Mouse (Mus musculus) lung, adult 18-20 months (tissue): ENCODE data around the gene Ccdc24.

ENCODE experiments used
- DNase-seq, 2 experiments: peaks; one replicate each; pipeline ENCODE4 v3.0.0; 2022; ENCODE audit warnings: mixed read lengths in 2 of 2

Ccdc24 gene

DNA sequence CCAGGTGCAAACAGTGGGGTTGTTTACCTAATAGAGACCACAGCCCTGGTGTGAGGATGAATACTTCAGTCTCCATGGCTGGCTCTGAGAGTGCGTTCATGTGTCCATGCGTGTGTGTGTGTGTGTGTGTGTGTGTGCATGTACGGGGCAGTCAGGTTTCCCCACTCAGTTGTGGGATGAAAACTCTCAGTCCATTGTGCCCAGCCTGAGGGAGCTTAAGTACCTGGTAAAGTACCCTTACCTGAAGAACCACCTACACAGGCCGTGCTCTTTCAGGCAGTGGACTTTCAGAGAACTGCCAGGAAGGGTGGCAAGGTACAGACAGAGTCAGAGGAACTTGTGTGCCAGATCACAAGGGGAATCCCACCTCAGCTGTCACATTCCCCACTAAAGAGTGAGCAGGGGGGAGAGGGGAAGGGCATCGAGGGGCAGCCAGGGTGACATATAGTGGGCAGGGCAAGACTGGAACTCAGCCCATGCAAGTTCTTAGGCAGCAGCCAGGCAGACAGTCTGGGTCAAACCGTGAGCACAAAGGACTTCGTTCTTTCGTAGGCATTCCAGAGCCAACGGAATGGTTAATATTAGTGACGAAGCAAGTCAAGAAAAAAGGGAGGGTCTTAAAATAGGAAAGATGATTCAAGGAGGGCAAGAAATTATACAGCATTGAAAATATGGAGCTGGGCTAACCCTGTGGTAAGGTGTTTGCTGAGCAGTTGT, 20.0 kb downstream of the Ccdc24 start:
- peak in 1 of 2 experiments; percentile 54 for DNase-seq

GRCm38 (mm10) chr4:117850871-117851270, 21.5 kb downstream of the Ccdc24 start:
- no peak for DNase-seq

- no peak for DNase-seq
Measured at GRCm38 (mm10) chr4:117850176-117850575, 22.2 kb downstream of the Ccdc24 start.

GRCm38 (mm10) chr4:117849506-117849905, 22.9 kb downstream of the Ccdc24 start:
- DNase-seq = no peak

GRCm38 (mm10) chr4:117849063-117849462, 23.3 kb downstream of the Ccdc24 start:
- no peak for DNase-seq

DNA sequence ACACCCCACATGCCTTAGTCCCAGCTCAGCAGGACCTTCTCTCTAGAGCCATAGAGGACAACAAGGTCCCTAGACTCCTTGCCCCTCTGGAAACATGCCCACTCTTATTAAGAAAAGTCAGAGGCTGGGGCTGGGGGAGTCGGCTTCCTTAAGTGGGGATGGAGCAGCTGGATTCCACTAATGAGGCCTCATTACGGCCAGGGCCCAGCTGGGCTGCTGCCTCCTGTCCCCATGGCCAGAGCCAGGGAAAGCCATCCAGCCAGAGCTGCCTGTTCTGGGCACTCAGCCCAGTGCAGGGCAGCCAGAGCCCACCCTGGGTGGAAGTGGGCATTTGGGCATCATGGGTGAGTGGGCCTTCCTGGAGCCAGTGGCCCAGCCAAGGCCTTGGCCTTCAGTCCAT, 25.3 kb downstream of the Ccdc24 start:
- no peak for DNase-seq

GRCm38 (mm10) chr4:117846261-117846660, 26.1 kb downstream of the Ccdc24 start:
- DNase-seq = no peak

GRCm38 (mm10) chr4:117845316-117845715, 27.0 kb downstream of the Ccdc24 start:
- no peak for DNase-seq

GRCm38 (mm10) chr4:117844467-117844866, 27.9 kb downstream of the Ccdc24 start:
- no peak for DNase-seq

DNA sequence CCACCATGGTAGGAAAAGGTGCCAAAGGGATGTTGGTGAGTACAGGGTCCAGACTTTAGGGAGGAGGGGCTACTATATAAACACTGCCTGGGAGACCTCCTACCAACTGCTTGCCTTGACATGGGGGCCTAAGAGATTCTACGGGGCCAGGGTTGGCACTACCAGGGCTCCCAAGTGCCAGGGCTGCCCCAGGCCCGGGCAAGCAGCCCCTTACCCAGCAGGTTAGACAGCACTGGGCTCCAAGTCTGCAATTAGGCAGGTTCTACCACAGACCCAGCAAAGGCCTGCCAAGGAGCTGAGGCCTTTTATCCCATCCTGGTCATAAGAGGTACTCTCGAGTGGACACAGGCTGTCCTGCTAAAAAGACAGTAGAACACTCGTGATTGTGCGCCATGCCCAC, 29.3 kb downstream of the Ccdc24 start:
- no peak for DNase-seq

- no peak for DNase-seq
Measured at GRCm38 (mm10) chr4:117841566-117841965, 30.8 kb downstream of the Ccdc24 start.

DNA sequence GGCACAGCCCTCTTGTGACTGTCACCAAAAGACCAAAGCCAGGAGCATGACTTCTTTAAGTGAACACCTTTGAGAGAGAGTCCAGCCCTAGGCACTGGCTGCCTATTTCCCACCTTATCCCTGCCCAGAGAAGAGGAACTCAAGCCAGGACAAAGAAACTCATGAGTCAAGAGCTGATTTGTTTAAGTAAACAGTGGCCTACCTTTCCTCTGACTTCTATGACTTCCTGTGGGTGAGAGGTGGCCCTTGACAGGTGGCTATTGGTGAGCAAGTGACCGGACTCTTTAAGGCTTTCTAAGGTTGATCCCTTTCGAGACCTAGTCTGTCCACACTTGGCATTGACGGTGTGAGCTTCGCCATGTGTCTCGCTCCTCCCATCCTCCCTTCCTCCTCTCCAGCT, 31.5 kb downstream of the Ccdc24 start:
- DNase-seq = peak; percentile 44 to 75

GRCm38 (mm10) chr4:117839366-117839765, 33.0 kb downstream of the Ccdc24 start:
- no peak for DNase-seq

GRCm38 (mm10) chr4:117837271-117837670, 35.1 kb downstream of the Ccdc24 start:
- no peak for DNase-seq

DNA sequence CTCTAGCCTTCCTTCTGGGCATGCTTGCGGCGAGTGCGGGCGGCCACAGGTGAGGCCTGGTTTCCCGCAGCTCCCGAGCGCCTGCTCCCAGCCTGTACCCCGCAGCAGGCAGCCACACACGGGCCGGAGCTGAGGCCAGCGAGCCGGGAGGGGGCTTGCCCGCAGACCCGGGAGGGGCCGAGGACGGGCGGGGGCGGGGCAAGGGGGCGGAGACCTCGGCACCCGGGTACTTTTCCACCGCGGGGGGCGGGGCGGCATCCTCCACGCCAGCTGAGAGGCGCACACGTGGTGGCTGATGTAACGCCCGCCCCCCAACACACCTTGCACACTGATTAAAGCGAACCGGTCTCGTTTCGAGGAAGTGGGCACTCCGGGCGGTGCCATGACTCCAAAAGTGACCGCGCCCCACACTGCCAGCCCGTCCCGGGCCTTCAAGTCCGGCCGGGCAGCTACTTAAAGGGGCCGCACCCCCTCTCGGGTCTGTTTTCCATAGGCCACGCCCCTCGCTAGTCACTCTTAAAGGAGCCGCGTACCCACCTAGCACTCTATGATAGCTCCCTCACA, 36.1 kb downstream of the Ccdc24 start:
- peak; percentile 94 to 96 for DNase-seq

- peak in 1 of 2 experiments; percentile 29 for DNase-seq
Measured at GRCm38 (mm10) chr4:117835531-117836111, 36.7 kb downstream of the Ccdc24 start.

DNA sequence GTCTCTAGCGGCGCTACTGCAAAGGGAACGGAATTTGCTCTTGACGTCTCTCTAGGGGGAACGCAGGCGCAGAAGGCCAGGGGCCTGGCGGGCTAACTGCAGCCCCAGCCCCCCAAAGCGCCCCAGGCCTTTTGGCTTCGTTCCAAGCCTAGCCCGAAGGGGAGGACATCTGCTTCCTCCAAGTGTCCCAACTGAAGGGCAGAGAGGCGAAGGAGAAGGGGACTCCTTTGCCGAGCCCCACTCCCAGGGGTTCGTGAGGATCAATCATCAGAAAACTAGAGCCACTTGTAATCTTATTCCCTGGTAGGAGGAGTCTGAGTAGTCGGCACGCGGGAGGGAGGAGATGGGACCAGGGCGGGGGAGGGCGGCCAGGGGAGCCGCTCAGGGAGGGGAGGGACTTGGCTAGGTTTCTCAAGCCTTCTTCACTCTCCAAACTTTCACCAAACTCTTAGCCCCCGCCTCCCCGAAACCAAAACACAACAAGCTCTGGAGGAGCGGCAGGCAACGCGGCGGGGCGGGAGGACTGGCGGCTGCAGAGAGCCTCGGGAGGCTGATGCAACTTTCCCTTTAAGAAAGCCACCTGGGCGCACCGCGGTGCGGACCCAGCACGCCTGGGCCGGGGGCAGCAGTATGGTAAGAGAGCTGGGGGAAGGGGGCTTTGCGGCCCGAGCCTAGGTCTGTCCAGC, 37.4 kb downstream of the Ccdc24 start:
- peak; percentile 90 to 94 for DNase-seq

DNA sequence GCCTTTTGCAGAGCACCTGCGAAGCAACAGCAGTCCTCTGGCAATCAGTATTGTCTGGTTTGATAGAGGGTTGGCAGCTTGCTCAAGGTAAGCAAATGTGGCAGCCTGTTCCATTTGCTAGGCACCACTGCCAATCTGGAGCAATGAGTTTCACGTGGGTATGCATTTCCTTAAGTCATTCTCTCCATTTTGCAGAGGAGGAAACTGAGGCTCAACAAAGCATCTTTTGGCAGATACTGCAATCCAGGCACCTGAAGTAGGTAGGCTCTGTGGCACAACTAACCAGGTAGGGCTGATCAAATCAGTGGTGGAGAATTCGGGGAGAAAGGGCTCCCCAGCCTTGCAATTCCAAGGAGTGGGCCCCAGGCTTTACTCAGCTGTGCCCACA, 37.9 kb downstream of the Ccdc24 start, which contains the start of gene Slc6a9:
Gene Slc6a9, plus strand, starts transcription at position 50 of the 388 bp plus-strand sequence.
- DNase-seq = no peak

DNA sequence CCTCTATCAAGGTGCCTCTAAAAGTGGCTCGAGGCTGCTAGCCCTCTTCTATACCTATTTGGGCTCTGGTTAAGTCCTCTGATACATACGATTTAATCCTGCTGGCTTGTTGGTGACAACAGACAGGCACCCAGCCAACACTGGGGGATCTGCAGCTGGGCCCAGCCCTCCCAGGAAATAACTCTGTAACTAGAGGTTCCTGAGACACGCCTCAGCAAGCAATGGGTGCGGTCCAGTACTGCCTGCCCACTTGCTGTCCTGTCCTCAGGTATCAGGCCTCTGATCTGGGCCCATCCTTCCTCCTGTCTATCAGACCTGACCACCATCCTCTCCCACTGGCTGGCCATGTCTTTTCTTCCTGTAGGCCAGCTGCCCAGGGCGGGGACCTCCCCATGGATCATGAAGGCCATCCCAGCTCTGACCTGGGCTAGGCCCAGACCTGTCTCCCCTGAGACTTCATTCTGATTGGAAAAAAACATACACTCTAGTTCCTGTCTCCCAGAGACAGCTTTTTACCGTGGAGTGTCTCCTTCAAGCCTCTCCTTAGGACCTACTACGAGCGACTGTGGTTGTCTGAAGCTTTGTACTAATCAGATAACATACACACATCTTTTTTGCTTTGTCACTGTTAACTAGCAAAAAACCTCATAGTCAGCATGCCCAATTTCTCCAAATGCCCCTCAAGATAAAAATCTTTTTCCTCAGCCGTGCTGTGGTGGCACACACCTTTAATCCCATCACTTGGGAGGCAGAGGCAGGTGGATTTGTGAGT, 40.3 kb downstream of the Ccdc24 start:
- DNase-seq = peak; percentile 57 to 73

DNA sequence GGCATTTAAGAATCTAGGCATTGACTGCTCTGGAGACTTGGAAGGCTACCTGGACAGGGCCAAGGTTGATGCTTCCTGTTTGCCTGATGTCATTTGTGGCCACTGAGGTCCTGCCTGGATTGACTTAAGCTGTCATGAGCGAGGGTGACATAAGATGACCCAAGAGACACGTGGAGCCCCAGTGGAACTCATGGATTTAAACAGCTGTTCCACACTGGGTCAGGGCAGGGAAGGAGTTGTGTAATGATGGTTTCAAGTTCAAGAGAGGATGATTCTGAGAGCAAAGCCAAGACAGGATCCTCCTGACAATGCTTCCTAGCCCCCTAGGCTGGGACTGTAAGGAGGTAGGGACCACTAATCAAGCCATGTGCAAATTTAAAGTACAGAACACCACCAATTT, 40.9 kb downstream of the Ccdc24 start:
- DNase-seq = no peak

GRCm38 (mm10) chr4:117830801-117831200, 41.6 kb downstream of the Ccdc24 start:
- no peak for DNase-seq

DNA sequence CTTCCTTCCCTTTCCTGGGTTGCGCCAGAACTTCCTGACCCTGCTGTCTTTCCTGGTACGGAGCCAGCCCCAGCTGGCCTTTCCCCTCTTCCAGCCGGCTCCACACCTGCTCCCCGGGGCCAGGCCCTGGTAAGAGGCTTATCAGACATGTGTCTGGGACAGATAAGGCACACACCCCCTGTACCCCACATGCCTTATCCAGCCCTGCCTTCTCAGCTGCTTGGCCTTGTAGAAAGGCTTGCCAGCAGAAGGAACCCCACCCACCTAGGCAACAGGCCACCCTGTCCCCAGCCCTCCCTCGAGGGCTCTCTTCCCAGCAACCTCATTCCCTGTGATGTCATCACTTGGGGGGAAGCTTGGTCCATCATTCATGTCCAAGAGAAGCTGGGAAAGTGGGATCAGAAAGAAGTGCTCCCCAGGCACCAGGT, 42.2 kb downstream of the Ccdc24 start:
- peak; percentile 56 to 73 for DNase-seq
